11 mouse cellular contexts compared by ENCODE assay signal in the genomic region with DNA sequence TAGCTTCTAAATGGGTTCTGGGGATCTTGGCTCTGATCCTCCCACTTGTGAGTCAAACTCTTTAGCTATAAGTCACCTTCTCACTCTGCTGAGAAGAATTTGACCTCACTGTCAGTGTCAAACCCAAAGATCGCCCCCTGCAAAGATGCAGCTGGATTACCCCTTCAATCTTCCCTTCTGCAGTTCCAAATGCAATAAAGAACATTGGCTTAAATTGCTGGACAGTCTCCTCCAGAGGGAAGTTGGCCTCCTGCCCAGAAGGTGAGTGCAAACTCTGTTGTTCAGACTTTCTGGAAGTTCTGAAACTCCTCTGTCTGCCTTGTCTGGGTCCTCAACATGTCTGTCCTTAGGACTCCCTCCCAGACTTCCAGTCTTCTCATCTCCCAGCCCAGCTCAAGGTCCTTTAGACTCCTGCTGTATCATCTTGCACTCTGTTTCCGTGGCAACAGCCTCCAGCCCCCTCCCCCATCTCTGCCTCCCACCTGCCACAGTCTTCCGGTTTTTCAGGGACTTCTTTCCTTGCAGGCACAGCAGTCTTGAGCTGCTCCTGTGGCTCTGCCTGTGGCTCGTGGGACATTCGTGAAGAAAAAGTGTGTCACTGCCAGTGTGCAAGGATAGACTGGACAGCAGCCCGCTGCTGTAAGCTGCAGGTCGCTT. TPM values are rescaled to one million over a fixed set of nuclear protein-coding genes. Genes with fewer than 3 reads are reported as not detected.
A peak's percentile ranks its signal among the peaks of the same experiment; 100 is the strongest.
DNase-seq lines count a peak whose midpoint lies in the region; ATAC-seq and TF ChIP-seq lines count a peak whose summit lies in the region.
"Had no signal": no experiment of that assay in that cellular context is flagged by ENCODE, and none has a peak within 500 bp of the region (broad histone marks: within the 10 kb centered on the region; RNA-seq: fewer than 3 reads in every experiment).

No protein-coding gene starts in this region.

- 0 out of 2 replicates have a peak overlapping the region, but pooled peaks have one; percentile 10 for H3K4me2 ChIP-seq in hindbrain, embryonic 15.5 days
- H3K4me2 ChIP-seq: liver, embryonic 15.5 days had no signal

- no peak overlapping the region for H3K27ac ChIP-seq in kidney, adult 2 months (ENCODE audit: insufficient read depth, low read depth, low read length)
- H3K27ac ChIP-seq in embryonic facial prominence, embryonic 10.5 days (replicated peaks): no peak overlapping the region
- no peak overlapping the region for H3K27ac ChIP-seq in hindbrain, embryonic 15.5 days (replicated peaks)
- H3K27ac ChIP-seq: liver, embryonic 15.5 days had no signal

- no peak for TF ChIP-seq CTCF in kidney, adult 2 months (conservative IDR thresholded peaks at IDR 0.05; ENCODE audit: insufficient read depth, insufficient read length, low read depth, low read length)

- DNase-seq in kidney, adult 2 months: peak; percentile 15
- DNase-seq in kidney, adult 11 months: no peak
- peak; percentile 62 for DNase-seq in embryonic facial prominence, embryonic 10.5 days (ENCODE audit: low spot score)
- peak; percentile 55 for DNase-seq in retina, embryonic 14.5 days (ENCODE audit: low spot score)
- DNase-seq in gastrocnemius, postnatal 4 days (ENCODE audit: low spot score in 2 of 2): no peak
- no peak for DNase-seq in T-cell, adult 2 months (ENCODE audit: low spot score)
- DNase-seq in urinary bladder, adult 2 months (ENCODE audit: low spot score): no peak
- DNase-seq: cerebellum, adult 18-20 months; heart, postnatal 36 days had no signal

- no peaks in the 10 kb centered on the region for H3K27me3 ChIP-seq in kidney, adult 2 months (replicated peaks; ENCODE audit: control insufficient read depth, insufficient read depth, low read length)
- no peaks in the 10 kb centered on the region for H3K27me3 ChIP-seq in embryonic facial prominence, embryonic 10.5 days (replicated peaks; ENCODE audit: low read depth, poor library complexity, severe bottlenecking)
- no peaks in the 10 kb centered on the region for H3K27me3 ChIP-seq in hindbrain, embryonic 15.5 days

- H3K9me3 ChIP-seq in embryonic facial prominence, embryonic 10.5 days: no peaks in the 10 kb centered on the region
- no peaks in the 10 kb centered on the region for H3K9me3 ChIP-seq in hindbrain, embryonic 15.5 days
- H3K9me3 ChIP-seq: liver, embryonic 15.5 days had no signal

- H3K4me3 ChIP-seq in kidney, adult 2 months (ENCODE audit: insufficient read depth, low read depth, low read length): no peak overlapping the region
- peak overlapping the region; percentile 36 for H3K4me3 ChIP-seq in embryonic facial prominence, embryonic 10.5 days
- H3K4me3 ChIP-seq in hindbrain, embryonic 15.5 days: no peak overlapping the region
- H3K4me3 ChIP-seq: liver, embryonic 15.5 days had no signal

- peak; percentile 64 for ATAC-seq in hindbrain, embryonic 15.5 days (ENCODE audit: low FRiP score, low read depth)

- no peaks in the 10 kb centered on the region for H3K36me3 ChIP-seq in kidney, adult 2 months (ENCODE audit: control insufficient read depth, insufficient read depth, low read length)
- no peaks in the 10 kb centered on the region for H3K36me3 ChIP-seq in embryonic facial prominence, embryonic 10.5 days (replicated peaks)
- H3K36me3 ChIP-seq in hindbrain, embryonic 15.5 days: no peaks in the 10 kb centered on the region
- H3K36me3 ChIP-seq: liver, embryonic 15.5 days had no signal

- H3K4me1 ChIP-seq in kidney, adult 2 months (ENCODE audit: control insufficient read depth, insufficient read depth, low read length): no peaks in the 10 kb centered on the region
- H3K4me1 ChIP-seq in embryonic facial prominence, embryonic 10.5 days: peaks cover 13% of the 10 kb centered on the region
- no peaks in the 10 kb centered on the region; the same call in 1 of the 2 replicates for H3K4me1 ChIP-seq in hindbrain, embryonic 15.5 days (replicated peaks)
- H3K4me1 ChIP-seq: liver, embryonic 15.5 days had no signal

- 17% methylated on average over 7 of the region's 7 CpGs for WGBS in kidney, adult 2 months
- WGBS in embryonic facial prominence, embryonic 10.5 days: 25% methylated on average over 7 of the region's 7 CpGs
- WGBS in hindbrain, embryonic 15.5 days: 23% methylated on average over 7 of the region's 7 CpGs

- no peak for TF ChIP-seq POLR2A in kidney, adult 2 months (IDR thresholded peaks at IDR 0.05; ENCODE audit: low read depth, low read length)

- H3K9ac ChIP-seq in hindbrain, embryonic 15.5 days: no peak overlapping the region
- H3K9ac ChIP-seq: liver, embryonic 15.5 days had no signal

RNA-seq across cellular contexts. Expression of a gene that starts 1.3 kb away (rescaled TPM):
- polyA plus RNA-seq in kidney, adult 2 months (2012; rRNA removed): 47.2 and 76.9 TPM in 2 replicates
- polyA plus RNA-seq in embryonic facial prominence, embryonic 10.5 days (2016; fragmentation: Nextera tagmentation; extraction: Ambion mirVana): 0.24 and 0.39 TPM in 2 replicates
- polyA plus RNA-seq in hindbrain, embryonic 15.5 days (2015; fragmentation: Nextera tagmentation; extraction: Ambion mirVana): 0.42 and 0.78 TPM in 2 replicates
- total RNA-seq in gastrocnemius, postnatal 4 days (2021): 10 to 100 TPM in 1 of 2 experiments, 1 to 10 TPM in 1; 7.6 to 11.6 TPM
- polyA plus RNA-seq in urinary bladder, adult 2 months (2012; rRNA removed): 53.8 and 69.7 TPM in 2 replicates
- polyA plus RNA-seq: liver, embryonic 15.5 days had no signal

RNA-seq across cellular contexts. Expression of a gene that starts 8.7 kb away (rescaled TPM):
- 0.10 and 0.53 TPM in 2 replicates for polyA plus RNA-seq in kidney, adult 2 months (2012; rRNA removed)
- 0.12 TPM in 1 of 2 replicates, not detected in the other for polyA plus RNA-seq in embryonic facial prominence, embryonic 10.5 days (2016; fragmentation: Nextera tagmentation; extraction: Ambion mirVana)
- 0.10 and 0.13 TPM in 2 replicates for polyA plus RNA-seq in hindbrain, embryonic 15.5 days (2015; fragmentation: Nextera tagmentation; extraction: Ambion mirVana)
- under 1 TPM; 0.25 to 0.52 TPM for total RNA-seq in gastrocnemius, postnatal 4 days (2021)
- polyA plus RNA-seq in urinary bladder, adult 2 months (2012; rRNA removed): 0.39 and 0.43 TPM in 2 replicates

RNA-seq across cellular contexts. Expression of a gene that starts 15.3 kb away (rescaled TPM):
- 15.1 and 15.5 TPM in 2 replicates for polyA plus RNA-seq in kidney, adult 2 months (2012; rRNA removed)
- polyA plus RNA-seq in embryonic facial prominence, embryonic 10.5 days (2016; fragmentation: Nextera tagmentation; extraction: Ambion mirVana): 7.3 and 8.2 TPM in 2 replicates
- 23.7 and 24.9 TPM in 2 replicates for polyA plus RNA-seq in hindbrain, embryonic 15.5 days (2015; fragmentation: Nextera tagmentation; extraction: Ambion mirVana)
- total RNA-seq in gastrocnemius, postnatal 4 days (2021): 1 to 10 TPM; 2.5 to 2.9 TPM
- polyA plus RNA-seq in urinary bladder, adult 2 months (2012; rRNA removed): 4.6 and 9.2 TPM in 2 replicates

RNA-seq across cellular contexts. Expression of a gene that starts 19.2 kb away (rescaled TPM):
- polyA plus RNA-seq in kidney, adult 2 months (2012; rRNA removed): 30.5 and 30.8 TPM in 2 replicates
- polyA plus RNA-seq in embryonic facial prominence, embryonic 10.5 days (2016; fragmentation: Nextera tagmentation; extraction: Ambion mirVana): 44.6 and 46.8 TPM in 2 replicates
- 60.2 and 62.3 TPM in 2 replicates for polyA plus RNA-seq in hindbrain, embryonic 15.5 days (2015; fragmentation: Nextera tagmentation; extraction: Ambion mirVana)
- total RNA-seq in gastrocnemius, postnatal 4 days (2021): 10 to 100 TPM; 25.9 to 27.8 TPM
- 26.9 and 29.5 TPM in 2 replicates for polyA plus RNA-seq in urinary bladder, adult 2 months (2012; rRNA removed)

RNA-seq across cellular contexts. Expression of a gene that starts 26.1 kb away (rescaled TPM):
- 169 and 173 TPM in 2 replicates for polyA plus RNA-seq in kidney, adult 2 months (2012; rRNA removed)
- polyA plus RNA-seq in embryonic facial prominence, embryonic 10.5 days (2016; fragmentation: Nextera tagmentation; extraction: Ambion mirVana): 41.9 and 42.0 TPM in 2 replicates
- polyA plus RNA-seq in hindbrain, embryonic 15.5 days (2015; fragmentation: Nextera tagmentation; extraction: Ambion mirVana): 38.0 and 45.3 TPM in 2 replicates
- total RNA-seq in gastrocnemius, postnatal 4 days (2021): 1 to 10 TPM; 3.1 to 7.2 TPM
- polyA plus RNA-seq in urinary bladder, adult 2 months (2012; rRNA removed): 135 and 202 TPM in 2 replicates

Comparison
In these comparisons a context has a peak if more than half of its experiments do, and no peak if none do; other contexts are left out.
1. DNase-seq: peak in kidney, adult 2 months (single experiment), embryonic facial prominence, embryonic 10.5 days (single experiment) and retina, embryonic 14.5 days (single experiment); none in kidney, adult 11 months (single experiment), gastrocnemius, postnatal 4 days (0 of 2), T-cell, adult 2 months (single experiment) and urinary bladder, adult 2 months (single experiment).
2. RNA of a gene that starts 1.3 kb away (polyA plus RNA-seq): 53.8 to 69.7 TPM in urinary bladder, adult 2 months and 47.2 to 76.9 TPM in kidney, adult 2 months; 0.42 to 0.78 TPM in hindbrain, embryonic 15.5 days and 0.24 to 0.39 TPM in embryonic facial prominence, embryonic 10.5 days; every median in the first group is over 10 times any median in the second.